Mouse (Mus musculus): Measurements from ENCODE around the gene Klrb1.

DNA sequence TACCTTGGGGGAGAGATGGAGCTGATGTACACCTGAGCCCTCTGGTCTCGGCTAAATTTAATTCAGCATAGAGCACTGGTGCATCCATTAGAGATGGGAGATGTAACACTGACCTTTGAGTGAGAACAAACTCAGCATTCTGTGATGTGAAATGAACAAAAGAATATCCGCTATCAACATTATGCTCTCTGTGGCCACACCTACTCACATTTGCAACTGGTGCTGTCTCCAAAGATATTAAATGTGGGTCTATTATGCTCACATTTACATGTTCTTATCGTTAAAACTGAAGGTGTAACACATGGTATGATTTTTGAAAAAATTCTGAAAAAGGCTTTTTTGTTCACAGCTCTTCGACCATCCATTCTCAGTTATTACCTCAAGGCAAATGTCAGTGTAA, at the start of gene Klrb1:
- TF ChIP-seq CTCF (IDR thresholded peaks at IDR 0.05; ENCODE audit: borderline replicate concordance, insufficient read depth, low read depth, low read length): no peak
- TF ChIP-seq POLR2A (IDR thresholded peaks at IDR 0.05; ENCODE audit: borderline replicate concordance, insufficient read depth, low read length): no peak

All from cerebellum, adult 2 months (tissue).